Mouse (Mus musculus) forebrain, embryonic 14.5 days (tissue): ENCODE data around the gene Bmpr1b. TPM values are rescaled to one million over a fixed set of nuclear protein-coding genes. Genes with fewer than 3 reads are reported as not detected.

Experiments used
- ATAC-seq: fragments of 200-750 bp; cut with Nextera tagmentation; 2 replicates; pipeline ENCODE4 v1.8.0; 2017; ENCODE audit warnings: mild to moderate bottlenecking, moderate library complexity
- DNase-seq: peaks from one replicate; pipeline ENCODE4 v3.0.0-alpha.2; 2015; ENCODE audit warnings: low spot score
- H3K27ac ChIP-seq: fragments of 300-500 bp; sonication (generic); 2 replicates; pipeline ENCODE4 v1.5.1; 2014; ENCODE audit warnings: low read depth, mild to moderate bottlenecking, control low read depth, low read length, moderate library complexity
- H3K27me3 ChIP-seq: fragments of 300-500 bp; sonication (generic); replicated peaks from 2 replicates; pipeline ENCODE4 v1.6.1; 2014; ENCODE audit warnings: low read length, control low read depth, mixed read lengths; ENCODE audit not compliant: control insufficient read depth, insufficient read depth
- H3K36me3 ChIP-seq: fragments of 300-500 bp; sonication (generic); 2 replicates; pipeline ENCODE4 v1.6.1; 2014; ENCODE audit warnings: low read length, control low read depth; ENCODE audit not compliant: control insufficient read depth, insufficient read depth
- H3K4me1 ChIP-seq: fragments of 300-500 bp; sonication (generic); 2 replicates; pipeline ENCODE4 v1.6.1; 2014; ENCODE audit warnings: antibody characterized with exemption, low read length, control low read depth; ENCODE audit not compliant: control insufficient read depth, insufficient read depth
- H3K4me2 ChIP-seq: fragments of 300-500 bp; sonication (generic); 2 replicates; pipeline ENCODE4 v1.6.1; 2014; ENCODE audit warnings: mild to moderate bottlenecking, control low read depth, low read length
- H3K4me3 ChIP-seq: fragments of 300-500 bp; sonication (generic); 2 replicates; pipeline ENCODE4 v1.5.1; 2014; ENCODE audit warnings: low read depth, low read length, control low read depth
- H3K9ac ChIP-seq: fragments of 300-500 bp; sonication (generic); 2 replicates; pipeline ENCODE4 v1.6.1; 2014; ENCODE audit warnings: mild to moderate bottlenecking, low read length, control low read depth, moderate library complexity
- H3K9me3 ChIP-seq: fragments of 300-500 bp; sonication (generic); replicated peaks from 2 replicates; pipeline ENCODE4 v1.6.1; 2016; ENCODE audit warnings: low read length, control low read depth, mixed read lengths; ENCODE audit not compliant: control insufficient read depth
- WGBS: fragments of 180-500 bp; shearing (Covaris S2); extraction: QIAGEN DNeasy Blood & Tissue Kit; methylation state at CpG from one replicate; pipeline ENCODE4 v1.1.7; 2014; 5-methylcytosine and 5-hydroxymethylcytosine counted together
- polyA plus RNA-seq: library from polyadenylated mRNA; unstranded; fragments of >200 nt; fragmentation: Nextera tagmentation; extraction: Ambion mirVana; gene quantifications from 2 replicates; pipeline ENCODE4 v1.2.1, GENCODE M21; 2014

Gene Bmpr1b
- polyA plus RNA-seq, 1 experiment from 2014 or later, result 4.2 TPM

DNA sequence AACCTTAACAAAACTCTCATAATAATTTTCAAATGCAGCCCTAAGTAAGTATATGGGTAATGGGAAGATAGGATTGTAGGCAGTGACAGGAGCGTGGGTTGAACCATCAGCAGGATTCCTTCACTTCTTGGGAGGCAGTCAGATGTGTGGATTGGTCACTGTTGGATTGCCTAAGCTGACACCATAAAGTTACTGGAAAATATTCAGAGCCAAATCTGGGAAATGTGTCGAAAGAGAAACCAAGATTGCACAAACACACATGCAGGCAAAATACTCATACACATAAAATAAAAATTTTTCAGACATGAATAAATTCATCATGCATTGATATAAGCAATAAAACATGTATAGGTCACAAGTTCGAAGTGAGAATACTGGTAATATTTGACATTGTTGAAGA lies 17.3 kb upstream of the Bmpr1b start:
- no peak for DNase-seq
- no peaks in the 10 kb centered on the region for H3K9me3 ChIP-seq
- H3K27me3 ChIP-seq, result no peaks in the 10 kb centered on the region
- no peak overlapping the region for H3K4me3 ChIP-seq
- 91% methylated on average over 3 of the region's 3 CpGs for WGBS
- no peaks in the 10 kb centered on the region for H3K4me1 ChIP-seq
- no peak overlapping the region for H3K27ac ChIP-seq
- no peaks in the 10 kb centered on the region for H3K36me3 ChIP-seq
- ATAC-seq, result no peak
- no peak overlapping the region for H3K4me2 ChIP-seq
- H3K9ac ChIP-seq, result no peak overlapping the region

DNA sequence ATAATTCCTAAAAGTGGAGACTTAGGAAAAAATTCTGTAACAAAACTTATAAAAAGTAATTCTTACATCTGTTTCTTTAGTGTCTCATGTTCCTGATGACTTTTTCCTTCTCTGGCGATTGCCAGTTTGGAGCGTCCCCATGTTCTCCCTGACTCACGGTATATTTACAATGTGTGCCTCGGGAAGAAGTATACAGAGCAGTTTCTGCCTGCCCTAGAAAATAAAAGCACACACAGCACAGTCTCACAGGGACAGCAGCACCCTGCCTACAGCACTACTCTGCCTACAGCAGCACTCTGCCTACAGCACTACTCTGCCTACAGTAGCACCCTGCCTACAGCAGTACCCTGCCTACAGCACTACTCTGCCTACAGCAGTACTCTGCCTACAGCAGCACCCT lies 4.8 kb upstream of the Bmpr1b start:
- DNase-seq (no peak), ATAC-seq (no peak)
- H3K27ac ChIP-seq, result no peak overlapping the region
- no peak overlapping the region for H3K4me3 ChIP-seq
- no peaks in the 10 kb centered on the region for H3K27me3 ChIP-seq
- no peak overlapping the region for H3K4me2 ChIP-seq
- no peak overlapping the region for H3K9ac ChIP-seq
- no peaks in the 10 kb centered on the region for H3K9me3 ChIP-seq
- H3K4me1 ChIP-seq, result no peaks in the 10 kb centered on the region
- no peaks in the 10 kb centered on the region for H3K36me3 ChIP-seq
- WGBS, result 86% methylated on average over 4 of the region's 4 CpGs

DNA sequence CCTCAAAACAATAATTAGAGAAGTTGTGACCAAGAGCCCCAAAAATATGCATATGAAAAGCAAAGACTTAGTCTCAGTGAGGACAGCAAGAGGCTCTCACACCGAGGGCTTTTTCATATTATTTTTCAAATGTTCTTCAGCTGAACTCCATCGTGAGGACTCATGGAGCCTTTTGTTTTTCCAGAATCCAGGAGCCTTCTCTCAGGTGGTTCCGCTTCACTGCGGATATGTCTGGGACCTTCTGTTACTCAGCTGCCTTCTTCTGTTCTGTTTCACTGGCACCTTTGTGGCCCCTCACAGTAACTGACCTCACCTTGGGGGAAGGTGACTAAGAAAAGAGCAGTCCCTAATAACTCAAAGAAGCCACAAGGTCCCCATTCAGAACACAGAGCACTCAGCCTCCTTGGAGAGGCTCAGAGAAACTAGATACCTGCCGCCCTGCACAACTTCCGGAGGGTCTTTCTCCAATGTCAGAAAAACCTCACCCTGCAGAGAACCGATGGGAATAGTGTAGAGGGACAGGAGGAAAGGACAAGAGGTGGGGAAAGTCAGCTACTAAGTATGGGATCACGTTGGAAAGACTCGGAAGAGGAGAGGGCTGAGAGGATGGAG lies 868 bp downstream of the Bmpr1b start:
- no peak overlapping the region for H3K27ac ChIP-seq
- peak; percentile 33 for DNase-seq
- WGBS, result 4% methylated on average over 9 of the region's 9 CpGs

DNA sequence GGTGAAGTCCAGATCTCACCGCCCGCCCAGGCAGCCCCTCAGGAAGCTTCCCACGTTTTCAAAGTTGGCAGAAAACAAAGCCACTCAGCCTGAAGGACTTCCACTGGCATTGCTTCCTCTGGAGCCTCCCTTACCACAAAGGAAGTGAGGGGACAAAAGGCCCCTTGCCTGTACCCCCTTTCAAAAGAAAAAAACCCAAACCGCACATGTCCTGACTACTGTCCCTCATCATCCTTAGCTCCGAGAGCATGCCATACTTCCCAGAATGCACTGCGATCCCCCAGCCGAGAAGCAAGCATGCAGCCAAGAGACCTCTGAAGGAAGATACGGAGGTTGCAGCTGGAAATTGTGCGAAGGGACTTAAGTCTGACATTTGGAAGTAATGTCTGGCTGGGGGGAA lies 4.2 kb downstream of the Bmpr1b start:
- WGBS, result 54% methylated on average over 9 of the region's 9 CpGs
- H3K9ac ChIP-seq, result no peak overlapping the region
- no peak for ATAC-seq

More for the DNA sequence above, 868 bp downstream of the Bmpr1b start:
- H3K4me2 ChIP-seq, result peak overlapping the region; percentile 84
- ATAC-seq, result peak; percentile 10
- H3K36me3 ChIP-seq, result no peaks in the 10 kb centered on the region
- H3K27me3 ChIP-seq, result no peaks in the 10 kb centered on the region
- H3K4me1 ChIP-seq, result no peaks in the 10 kb centered on the region
- H3K4me3 ChIP-seq, result peak overlapping the region; percentile 59
- H3K9me3 ChIP-seq, result no peaks in the 10 kb centered on the region
- H3K9ac ChIP-seq, result peak overlapping the region; percentile 74

DNA sequence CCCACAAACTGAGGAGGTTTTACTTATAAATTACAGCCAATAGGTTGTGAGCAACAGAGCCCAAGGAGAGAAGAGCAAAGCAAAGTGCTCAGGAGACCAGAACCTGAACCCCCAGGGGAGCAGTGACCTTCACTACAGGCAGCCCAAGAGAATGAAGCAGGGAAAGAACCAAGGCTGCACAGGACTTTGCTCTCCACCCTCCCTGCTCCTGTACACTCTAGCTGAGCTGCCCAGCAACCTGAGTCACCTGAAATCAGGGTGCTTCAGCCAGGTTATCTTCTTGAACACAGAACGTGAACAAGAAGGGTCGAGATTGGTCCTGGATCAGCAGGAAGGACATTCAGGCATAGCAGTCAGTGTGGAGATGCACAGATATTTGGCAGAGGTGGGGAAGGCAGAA lies 5.3 kb downstream of the Bmpr1b start:
- H3K9ac ChIP-seq, result no peak overlapping the region
- H3K27ac ChIP-seq, result no peak overlapping the region
- DNase-seq (no peak), ATAC-seq (no peak)
- no peaks in the 10 kb centered on the region for H3K27me3 ChIP-seq
- no peaks in the 10 kb centered on the region for H3K36me3 ChIP-seq
- no peaks in the 10 kb centered on the region for H3K4me1 ChIP-seq
- 93% methylated on average over 2 of the region's 2 CpGs for WGBS
- H3K4me2 ChIP-seq, result no peak overlapping the region
- no peak overlapping the region for H3K4me3 ChIP-seq
- no peaks in the 10 kb centered on the region for H3K9me3 ChIP-seq

More for the DNA sequence above, 4.2 kb downstream of the Bmpr1b start:
- Histone ChIP-seq H3K27ac (no peak overlapping the region), H3K36me3 (no peaks in the 10 kb centered on the region), H3K4me3 (no peak overlapping the region), H3K4me1 (no peaks in the 10 kb centered on the region), H3K9me3 (no peaks in the 10 kb centered on the region), H3K27me3 (no peaks in the 10 kb centered on the region), H3K4me2 (no peak overlapping the region)
- no peak for DNase-seq

DNA sequence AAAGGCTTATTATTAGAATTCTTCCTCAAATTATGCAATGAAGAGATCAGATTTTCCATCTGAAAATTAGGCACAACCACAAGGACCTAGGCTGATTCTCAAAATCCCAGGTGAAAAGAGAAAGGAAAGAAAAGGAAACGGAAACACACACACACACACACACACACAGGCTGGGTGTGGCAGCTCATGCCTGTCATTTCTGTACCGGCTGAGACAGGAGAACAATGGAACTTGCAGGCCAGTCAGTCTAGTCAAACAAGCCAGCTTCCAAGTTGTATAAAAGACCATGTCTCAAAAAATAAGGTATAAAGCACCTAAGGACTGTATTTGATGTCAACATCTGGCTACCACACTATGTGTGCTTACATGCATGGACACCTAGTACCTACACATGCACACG lies 7.8 kb downstream of the Bmpr1b start:
- no peak for DNase-seq
- Histone ChIP-seq H3K4me1 (no peaks in the 10 kb centered on the region), H3K4me3 (no peak overlapping the region), H3K27ac (no peak overlapping the region), H3K9me3 (no peaks in the 10 kb centered on the region), H3K36me3 (no peaks in the 10 kb centered on the region), H3K9ac (no peak overlapping the region), H3K4me2 (no peak overlapping the region), H3K27me3 (no peaks in the 10 kb centered on the region)
- ATAC-seq, result no peak
- WGBS, result 91% methylated on average over 3 of the region's 3 CpGs

DNA sequence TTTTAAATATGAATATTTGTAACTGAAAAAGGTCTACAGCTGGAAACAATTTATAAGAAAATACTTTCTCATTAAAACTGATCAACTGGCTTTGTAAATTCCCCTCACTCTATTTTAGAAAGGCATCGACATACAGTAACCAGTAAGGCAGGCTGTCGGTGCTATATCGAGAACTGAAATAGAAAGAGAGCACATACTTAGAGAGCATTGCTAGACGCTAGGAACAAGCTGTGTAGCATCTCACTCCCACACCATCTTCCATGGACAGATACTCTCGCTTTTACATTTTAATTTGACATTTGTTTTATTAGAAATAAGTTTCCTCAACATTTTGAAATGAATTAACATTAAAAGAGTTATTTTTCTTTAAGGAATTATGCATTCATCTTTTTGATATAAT lies 17.2 kb downstream of the Bmpr1b start:
- Histone ChIP-seq H3K4me1 (no peaks in the 10 kb centered on the region), H3K9ac (no peak overlapping the region), H3K9me3 (no peaks in the 10 kb centered on the region), H3K36me3 (no peaks in the 10 kb centered on the region), H3K27me3 (no peaks in the 10 kb centered on the region), H3K4me3 (no peak overlapping the region), H3K4me2 (no peak overlapping the region), H3K27ac (no peak overlapping the region)
- no peak for DNase-seq
- no peak for ATAC-seq
- WGBS, result 86% methylated on average over 5 of the region's 5 CpGs

DNA sequence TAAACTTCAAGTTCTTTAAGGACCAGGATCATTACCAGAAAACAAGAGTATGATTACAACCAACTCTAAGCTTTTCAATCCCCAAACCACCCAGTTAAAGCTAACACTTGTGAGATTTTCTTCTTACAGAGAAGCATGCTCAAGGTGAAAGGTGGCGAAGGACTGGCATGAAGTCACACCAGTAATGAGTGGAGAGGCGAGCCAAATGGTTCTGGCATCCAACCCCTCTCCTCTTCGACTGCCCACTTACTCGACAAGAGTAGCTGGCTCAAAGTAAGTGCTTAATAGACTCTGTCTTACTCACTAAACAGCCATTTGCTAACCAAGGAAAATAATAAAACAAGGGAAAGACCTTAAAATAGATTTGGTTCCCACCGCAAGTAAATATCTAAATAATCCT lies 30.4 kb downstream of the Bmpr1b start:
- H3K4me2 ChIP-seq, result no peak overlapping the region
- H3K27me3 ChIP-seq, result no peaks in the 10 kb centered on the region
- ATAC-seq, result no peak
- DNase-seq, result no peak
- H3K9ac ChIP-seq, result no peak overlapping the region
- H3K4me1 ChIP-seq, result no peaks in the 10 kb centered on the region
- H3K9me3 ChIP-seq, result no peaks in the 10 kb centered on the region
- no peak overlapping the region for H3K4me3 ChIP-seq
- H3K36me3 ChIP-seq, result no peaks in the 10 kb centered on the region
- H3K27ac ChIP-seq, result no peak overlapping the region
- WGBS, result 89% methylated on average over 5 of the region's 5 CpGs

DNA sequence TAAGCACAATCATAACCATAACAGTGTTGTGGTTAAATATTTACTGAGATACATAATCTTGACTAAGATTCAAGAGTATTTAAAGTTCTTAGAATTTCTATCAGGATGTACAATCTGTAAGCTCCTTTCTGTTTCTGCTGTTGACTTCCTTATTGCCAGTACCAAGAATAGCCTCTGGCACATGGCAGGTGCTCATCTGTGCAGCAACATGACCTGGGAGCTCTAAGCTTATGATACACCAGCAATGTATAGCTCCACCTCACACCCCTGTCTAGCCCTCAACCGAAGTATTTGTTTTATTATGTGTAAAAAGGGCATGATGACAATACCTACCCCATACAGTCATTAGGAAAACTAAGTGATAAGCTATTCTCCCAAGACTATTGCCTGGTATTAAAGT lies 42.8 kb downstream of the Bmpr1b start:
- Histone ChIP-seq H3K9me3 (no peaks in the 10 kb centered on the region), H3K4me3 (no peak overlapping the region), H3K27me3 (no peaks in the 10 kb centered on the region), H3K36me3 (no peaks in the 10 kb centered on the region), H3K4me2 (no peak overlapping the region), H3K9ac (no peak overlapping the region), H3K27ac (no peak overlapping the region), H3K4me1 (no peaks in the 10 kb centered on the region)
- DNase-seq (no peak), ATAC-seq (no peak)
- WGBS, result 84% methylated on average over 1 of the region's 1 CpGs
